Mouse (Mus musculus) right cerebral cortex, postnatal 14 days (tissue): Measurements from ENCODE around the gene Spata31.

Experiments
- DNase-seq: peaks from one replicate; pipeline ENCODE4 v3.0.0; 2022

The Spata31 gene

DNA sequence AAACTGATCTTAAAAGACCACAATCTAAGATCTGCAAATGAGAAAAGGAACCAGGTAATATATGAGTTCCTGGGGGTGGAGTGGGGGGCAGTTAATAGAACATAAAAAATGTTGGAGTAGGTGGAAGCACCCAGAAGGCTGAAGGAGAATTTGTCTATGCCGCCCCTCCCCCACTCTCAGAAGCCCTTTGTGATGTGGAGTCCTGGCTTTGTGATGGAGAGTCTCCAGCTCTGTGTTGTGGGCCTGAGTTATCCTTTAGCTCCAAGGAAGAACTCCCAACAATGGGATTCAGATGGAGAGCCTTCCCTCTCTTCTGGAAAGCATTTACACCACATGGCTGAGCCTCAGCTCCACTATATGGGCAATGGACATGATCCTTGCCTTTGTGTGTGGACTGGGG lies at the start of gene Spata31:
TSS of gene Spata31 (plus strand) at position 216 of the 400 bp plus-strand sequence.
- no peak for DNase-seq

DNA sequence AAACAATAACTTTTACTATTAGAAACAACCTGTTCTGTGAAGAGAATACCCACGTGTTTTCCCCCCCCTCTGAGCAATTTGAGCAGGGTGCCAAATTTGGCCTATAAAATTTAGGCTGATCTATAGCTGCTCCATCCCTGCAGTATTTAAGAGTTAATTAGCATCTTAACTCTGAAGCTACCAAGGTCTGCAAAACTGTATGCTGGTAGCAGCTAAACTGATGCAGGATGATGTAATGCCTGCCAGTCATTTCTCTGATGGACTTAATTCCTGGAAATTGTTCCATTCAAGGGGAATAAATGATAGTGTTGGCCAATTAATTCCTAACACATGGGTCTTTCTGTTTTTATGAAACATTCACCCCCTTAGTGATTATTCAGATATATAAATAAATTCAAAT lies 14.1 kb upstream of the Spata31 start:
- DNase-seq: no peak

DNA sequence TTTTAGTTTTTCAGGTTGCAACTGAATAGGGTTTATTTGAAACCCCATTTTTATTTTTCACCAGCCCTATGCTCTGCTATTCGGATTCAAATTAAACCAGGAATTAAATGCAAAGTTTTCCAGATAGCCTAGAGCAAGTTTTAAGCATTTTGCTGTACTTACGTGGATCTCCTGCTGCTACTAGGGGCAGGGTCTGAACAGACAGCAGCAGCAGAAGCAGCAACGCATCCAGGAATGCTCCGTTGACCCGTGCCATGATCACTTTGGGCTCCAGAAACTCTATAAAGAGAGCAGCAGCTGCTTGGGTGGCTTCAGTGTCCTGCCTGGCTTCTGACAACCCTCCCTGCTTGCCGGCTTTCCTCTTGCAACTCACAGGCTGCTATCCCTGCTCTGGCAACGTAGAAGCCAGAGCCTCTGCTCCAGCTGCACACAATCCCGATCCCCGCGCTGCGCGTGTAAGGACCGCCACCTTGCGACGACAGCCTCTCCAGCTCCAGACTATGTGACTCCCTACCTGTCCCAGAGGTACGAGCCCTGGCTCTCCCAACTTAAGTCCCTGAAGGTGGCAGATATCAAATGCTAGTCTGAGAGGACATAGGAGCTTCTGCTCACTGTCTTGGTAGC lies 13.5 kb upstream of the Spata31 start, which contains the start of gene Cntnap3:
TSS of gene Cntnap3 (minus strand) at position 371 of the 624 bp plus-strand sequence.
- DNase-seq: peak; percentile 62
